Mouse (Mus musculus): ENCODE data around the gene Cyp24a1. TPM values are rescaled to one million over a fixed set of nuclear protein-coding genes. Genes with fewer than 3 reads are reported as not detected.

Cyp24a1 gene
- polyA plus RNA-seq, 1 experiment from 2014 or later = 0.22 TPM

DNA sequence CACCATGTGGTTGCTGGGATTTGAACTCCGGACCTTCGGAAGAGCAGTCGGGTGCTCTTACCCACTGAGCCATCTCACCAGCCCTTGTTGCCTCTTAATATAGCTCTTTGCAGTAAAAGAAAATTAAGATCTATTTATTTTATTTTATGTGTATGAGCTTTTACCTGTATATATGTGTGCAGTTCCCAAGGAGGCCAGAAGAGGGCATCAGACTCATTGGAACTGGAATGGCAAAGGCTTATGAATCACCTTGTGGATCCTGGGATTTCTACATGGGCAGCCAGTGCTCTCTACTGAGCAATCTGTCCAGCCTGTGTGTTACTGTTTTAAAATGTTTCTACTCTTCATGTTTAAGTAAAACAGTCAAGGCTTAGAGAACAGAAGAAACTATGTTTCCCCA is 54.4 kb downstream of the Cyp24a1 start:
- WGBS = 77% methylated on average over 3 of the region's 3 CpGs
- H3K36me3 ChIP-seq (ENCODE audit: control insufficient read depth, insufficient read depth, low read length) = no peaks in the 10 kb centered on the region
- no peak overlapping the region for H3K27ac ChIP-seq (replicated peaks; ENCODE audit: low read depth, low read length)
- ATAC-seq (ENCODE audit: low FRiP score, low TSS enrichment) = no peak
- no peaks in the 10 kb centered on the region for H3K4me1 ChIP-seq (ENCODE audit: control insufficient read depth, insufficient read depth, low read length)
- H3K27me3 ChIP-seq (ENCODE audit: control insufficient read depth, insufficient read depth, low read length) = no peaks in the 10 kb centered on the region
- H3K9ac ChIP-seq (replicated peaks; ENCODE audit: low read length) = no peak overlapping the region
- no peak overlapping the region for H3K4me3 ChIP-seq (replicated peaks; ENCODE audit: low read depth, low read length)
- H3K4me2 ChIP-seq (ENCODE audit: low read length) = no peak overlapping the region
- H3K9me3 ChIP-seq (ENCODE audit: control insufficient read depth, low read length) = no peaks in the 10 kb centered on the region
- peak; percentile 24 for DNase-seq

DNA sequence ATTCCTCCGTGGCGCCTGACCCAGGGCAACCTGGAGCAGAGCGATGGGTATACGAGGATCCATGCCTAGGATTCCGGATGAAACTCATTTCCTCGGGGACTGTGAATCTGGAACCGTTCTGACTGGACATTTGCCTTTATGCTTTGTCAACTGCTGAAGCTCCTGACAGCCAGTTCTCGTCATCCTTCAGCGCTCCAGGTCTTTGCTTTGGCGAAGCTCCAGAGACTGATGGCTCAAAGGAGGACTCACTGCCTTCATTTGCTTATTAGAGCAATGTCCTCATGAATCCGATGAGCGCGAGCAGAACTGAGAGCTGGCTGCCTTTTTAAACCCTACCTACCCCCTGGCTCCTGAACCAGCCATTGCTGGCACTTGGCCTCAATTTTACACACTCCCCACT is 58.2 kb downstream of the Cyp24a1 start:
- no peak overlapping the region for H3K27ac ChIP-seq (replicated peaks; ENCODE audit: low read depth, low read length)
- DNase-seq = peak; percentile 26
- no peak for ATAC-seq (ENCODE audit: low FRiP score, low TSS enrichment)
- H3K36me3 ChIP-seq (ENCODE audit: control insufficient read depth, insufficient read depth, low read length) = no peaks in the 10 kb centered on the region
- WGBS = 29% methylated on average over 13 of the region's 13 CpGs
- H3K4me1 ChIP-seq (ENCODE audit: control insufficient read depth, insufficient read depth, low read length) = no peaks in the 10 kb centered on the region
- H3K4me3 ChIP-seq (replicated peaks; ENCODE audit: low read depth, low read length) = no peak overlapping the region
- H3K4me2 ChIP-seq (ENCODE audit: low read length) = no peak overlapping the region
- no peaks in the 10 kb centered on the region for H3K27me3 ChIP-seq (ENCODE audit: control insufficient read depth, insufficient read depth, low read length)
- H3K9ac ChIP-seq (replicated peaks; ENCODE audit: low read length) = no peak overlapping the region
- no peaks in the 10 kb centered on the region for H3K9me3 ChIP-seq (ENCODE audit: control insufficient read depth, low read length)

DNA sequence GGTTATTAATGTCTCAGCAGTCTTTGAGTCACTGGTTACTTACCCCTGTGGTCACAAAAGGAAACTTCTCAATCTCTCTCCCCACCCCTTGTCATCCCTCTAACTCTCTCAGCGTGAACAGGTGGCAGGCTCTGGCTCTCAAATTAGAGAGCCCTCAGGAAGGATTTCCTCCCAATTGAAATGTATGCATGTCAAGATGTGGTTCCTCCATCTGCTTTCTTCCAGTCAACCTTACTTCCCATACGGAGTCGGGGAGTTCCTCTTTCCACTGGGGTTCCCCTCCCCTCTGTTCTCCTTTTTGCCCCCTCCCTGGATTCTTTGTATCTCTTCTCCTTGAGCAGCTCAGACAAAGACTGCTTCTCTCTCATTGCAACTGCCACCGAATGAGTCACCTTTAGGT is 60.7 kb downstream of the Cyp24a1 start:
- no peak overlapping the region for H3K27ac ChIP-seq (replicated peaks; ENCODE audit: low read depth, low read length)
- no peaks in the 10 kb centered on the region for H3K4me1 ChIP-seq (ENCODE audit: control insufficient read depth, insufficient read depth, low read length)
- 75% methylated on average over 4 of the region's 4 CpGs for WGBS
- DNase-seq = no peak
- H3K9ac ChIP-seq (replicated peaks; ENCODE audit: low read length) = no peak overlapping the region
- no peaks in the 10 kb centered on the region for H3K27me3 ChIP-seq (ENCODE audit: control insufficient read depth, insufficient read depth, low read length)
- H3K4me2 ChIP-seq (ENCODE audit: low read length) = no peak overlapping the region
- H3K9me3 ChIP-seq (ENCODE audit: control insufficient read depth, low read length) = no peaks in the 10 kb centered on the region
- no peaks in the 10 kb centered on the region for H3K36me3 ChIP-seq (ENCODE audit: control insufficient read depth, insufficient read depth, low read length)
- ATAC-seq (ENCODE audit: low FRiP score, low TSS enrichment) = no peak
- H3K4me3 ChIP-seq (replicated peaks; ENCODE audit: low read depth, low read length) = no peak overlapping the region

Other genes starting within 250 kb of the Cyp24a1 start
- 7.2 and 13.0 TPM in 2 replicates for gene Bcas1, start 69.3 kb downstream of the Cyp24a1 start, polyA plus RNA-seq (2014; fragmentation: Nextera tagmentation; extraction: Ambion mirVana)
- gene Pfdn4, start 717 bp downstream of the Cyp24a1 start, polyA plus RNA-seq (2014; fragmentation: Nextera tagmentation; extraction: Ambion mirVana) = 142 and 163 TPM in 2 replicates
- gene 4930470P17Rik, start 104.9 kb upstream of the Cyp24a1 start, polyA plus RNA-seq (2014; fragmentation: Nextera tagmentation; extraction: Ambion mirVana) = not detected in 2 replicates
- 31.5 and 43.0 TPM in 2 replicates for gene Dok5, start 234.7 kb upstream of the Cyp24a1 start, polyA plus RNA-seq (2014; fragmentation: Nextera tagmentation; extraction: Ambion mirVana)

Data from midbrain, embryonic 14.5 days (tissue).